Mouse (Mus musculus): ENCODE data around the gene Clec4e. TPM values are rescaled to one million over a fixed set of nuclear protein-coding genes. Genes with fewer than 3 reads are reported as not detected.
"Not testable (repeated sequence)": the region's sequence is repeated elsewhere in the genome, so short reads cannot be mapped to it uniquely, and the experiment has no call there.

Gene Clec4e
- total RNA-seq (2021), result 0.15 and 0.60 TPM in 2 replicates
- long read RNA-seq, experiment 1, result 0 reads
- long read RNA-seq, experiment 2, result 0 reads

GRCm38 (mm10) chr6:123289753-123290152 is at the start of gene Clec4e:
Clec4e (minus strand) TSS chr6:123289870.
- DNase-seq, result no peak

DNA sequence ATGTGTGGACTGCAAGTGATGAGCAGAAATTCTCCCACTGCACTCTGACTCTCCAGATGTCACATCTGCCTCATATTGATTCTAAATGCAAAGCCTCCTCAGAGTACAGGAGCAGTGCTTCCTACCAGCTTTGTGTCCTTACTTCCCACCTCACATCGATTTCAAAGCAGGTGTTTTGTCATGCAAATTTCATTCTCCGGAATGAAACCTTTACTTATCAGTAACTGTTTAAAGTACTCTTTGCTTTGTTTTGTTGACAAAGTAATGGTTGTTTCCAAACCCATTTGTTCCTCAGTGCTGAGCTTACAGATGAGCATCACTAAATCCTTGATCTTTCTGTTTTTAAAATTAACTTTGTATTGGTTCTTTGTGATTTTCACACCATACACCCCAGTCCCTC is 42.8 kb upstream of the Clec4e start:
- DNase-seq, result no peak

DNA sequence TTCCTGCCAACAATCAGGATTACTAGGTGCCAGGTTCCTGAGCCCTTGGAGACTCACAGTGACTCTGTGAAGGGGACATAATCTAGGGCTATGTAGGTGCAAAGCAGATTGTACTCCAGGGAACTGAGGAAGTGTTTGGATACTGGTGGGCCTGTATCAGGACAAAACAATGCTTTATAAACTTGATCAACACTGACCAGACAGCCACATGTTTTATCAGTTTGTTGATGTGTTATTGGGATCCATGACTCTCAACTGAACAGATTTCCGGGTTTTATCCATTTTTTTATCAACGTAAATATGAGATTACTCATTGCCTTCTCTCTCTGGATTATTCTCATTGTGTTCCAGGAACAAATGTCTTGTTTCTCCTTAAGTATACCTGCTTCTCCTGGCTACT is 18.4 kb upstream of the Clec4e start, which contains the start of gene Vmn2r19:
TSS of gene Vmn2r19 (plus strand) at position 301 of the 400 bp plus-strand sequence.
- DNase-seq, result no peak

DNA sequence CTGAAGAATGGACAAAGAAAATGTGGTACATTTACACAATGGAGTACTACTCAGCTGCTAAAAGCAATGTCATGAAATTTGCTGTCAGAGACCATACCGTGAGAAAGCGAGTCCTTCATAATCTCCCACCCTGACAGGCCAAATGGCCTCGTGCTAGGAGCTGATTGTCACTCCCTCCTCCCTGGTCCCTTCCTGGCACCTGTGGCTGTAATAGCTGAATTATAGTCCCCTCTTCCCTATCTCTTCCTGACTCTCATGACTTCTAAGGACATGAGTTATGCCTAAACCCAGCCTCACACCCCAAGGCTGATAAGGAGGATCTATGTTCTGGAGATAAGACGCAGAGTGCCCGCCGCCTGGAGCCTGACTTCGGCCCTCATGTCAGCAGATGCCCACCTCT is 16.6 kb upstream of the Clec4e start:
- DNase-seq, result not testable (repeated sequence)

DNA sequence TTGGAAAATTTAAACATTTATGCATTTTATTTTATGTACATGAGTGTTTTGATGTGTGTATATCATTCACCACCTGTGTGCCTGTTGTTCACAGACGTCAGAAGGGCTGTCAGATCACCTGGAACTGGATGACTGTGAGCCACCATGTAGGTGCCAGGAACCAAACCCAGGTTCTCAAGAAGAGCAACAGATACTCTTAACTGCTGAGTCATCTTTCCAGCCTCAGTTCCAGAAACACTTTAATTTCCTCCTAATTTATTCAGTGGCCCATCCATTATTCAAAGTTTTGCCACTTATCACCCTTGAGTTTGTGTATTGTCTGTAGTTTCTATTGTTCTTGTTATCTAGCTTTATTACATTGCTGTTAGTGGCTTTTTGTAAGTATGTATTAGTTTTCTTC is 7.0 kb upstream of the Clec4e start:
- no peak for DNase-seq

- DNase-seq, result not testable (repeated sequence)
These were observed 3.8 kb upstream of the Clec4e start for GRCm38 (mm10) chr6:123293509-123293908.

- DNase-seq, result no peak
These were observed 3.2 kb upstream of the Clec4e start for GRCm38 (mm10) chr6:123292751-123293400.

DNA sequence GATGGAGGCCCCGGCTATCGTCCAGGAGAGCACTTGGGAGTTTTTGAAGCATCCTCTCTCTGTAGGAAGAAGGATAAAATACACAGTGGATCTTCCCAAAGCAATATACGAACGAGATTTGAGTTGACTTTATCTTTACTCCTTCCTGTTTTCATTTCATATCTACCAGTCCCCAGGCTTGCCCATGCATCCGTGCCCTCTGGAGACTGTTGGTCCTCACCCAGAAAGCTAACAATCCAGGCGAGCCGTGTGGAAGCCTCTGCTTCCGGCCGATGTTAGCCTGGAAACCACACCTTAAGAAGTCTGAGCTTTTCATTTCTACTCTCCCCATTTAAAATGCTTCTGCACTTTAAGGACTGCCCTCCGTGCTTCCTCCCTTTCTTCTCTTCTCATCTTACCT is 739 bp downstream of the Clec4e start:
- no peak for DNase-seq

DNA sequence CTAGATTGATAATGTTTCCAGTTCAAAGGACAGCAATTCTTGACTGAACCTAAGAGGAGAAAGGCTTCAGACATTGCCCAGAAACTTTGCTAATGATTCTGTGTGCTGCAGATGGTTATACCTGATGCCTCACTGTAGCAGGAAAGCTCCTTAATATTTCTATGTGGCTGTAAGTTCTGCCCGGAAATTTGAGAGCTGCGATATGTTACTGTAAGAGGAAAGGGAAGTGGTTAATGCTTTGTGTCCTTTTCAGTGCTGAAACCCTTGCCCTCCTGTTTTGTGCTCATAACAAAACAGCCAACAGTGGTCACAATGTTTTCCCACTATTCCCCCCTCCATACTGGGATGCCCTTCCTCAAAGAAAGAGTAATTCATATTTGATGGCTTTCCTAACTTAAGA is 3.4 kb downstream of the Clec4e start:
- no peak for DNase-seq

DNA sequence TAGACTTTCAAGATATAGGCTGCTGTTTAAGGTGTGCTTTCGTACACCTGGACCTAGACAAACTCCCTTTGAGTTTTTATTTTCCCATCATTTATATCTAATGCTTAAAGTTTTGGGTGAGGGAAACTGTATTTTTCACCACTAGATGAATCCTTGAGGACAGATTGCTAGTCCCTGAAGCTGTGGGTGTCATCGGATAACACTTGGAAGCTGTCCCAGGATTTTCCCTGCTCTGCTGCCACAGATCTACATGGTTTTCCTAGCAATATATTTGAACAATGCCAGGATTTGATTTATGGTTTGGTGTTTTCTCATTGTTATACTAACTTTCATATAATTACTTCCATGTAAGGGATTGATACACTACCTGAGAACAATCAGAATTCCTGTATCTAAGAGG is 10.2 kb downstream of the Clec4e start:
- no peak for DNase-seq

- no peak for DNase-seq
These were observed 22.7 kb downstream of the Clec4e start for GRCm38 (mm10) chr6:123266945-123267344.

DNA sequence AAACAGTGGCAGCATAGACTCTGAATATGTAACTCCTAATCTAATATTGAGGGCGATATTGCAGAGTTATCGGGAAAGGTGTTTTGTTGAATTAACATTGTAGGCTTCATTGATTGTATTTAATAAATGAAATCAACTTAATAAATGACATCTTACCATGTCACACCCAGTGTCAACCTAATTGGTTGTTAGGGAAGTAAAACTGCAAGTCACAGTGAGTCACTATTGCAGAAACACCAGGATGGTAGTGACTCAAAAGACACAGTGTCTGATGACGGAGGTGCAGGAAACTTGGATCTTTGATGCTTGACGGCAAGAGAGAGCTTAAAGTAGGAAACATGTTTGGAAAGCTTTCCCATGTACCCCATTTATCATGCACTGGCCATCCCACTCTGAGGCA is 23.9 kb downstream of the Clec4e start:
- no peak for DNase-seq

- DNase-seq, result no peak
These were observed 25.5 kb downstream of the Clec4e start for GRCm38 (mm10) chr6:123264194-123264593.

GRCm38 (mm10) chr6:123261555-123262161 is 28.0 kb downstream of the Clec4e start, which contains the start of gene Clec4d:
Clec4d (plus strand) TSS chr6:123262111.
- DNase-seq, result no peak

GRCm38 (mm10) chr6:123260868-123261267 is 28.8 kb downstream of the Clec4e start:
- DNase-seq, result no peak

GRCm38 (mm10) chr6:123259889-123260603 is 29.6 kb downstream of the Clec4e start:
- no peak for DNase-seq

DNA sequence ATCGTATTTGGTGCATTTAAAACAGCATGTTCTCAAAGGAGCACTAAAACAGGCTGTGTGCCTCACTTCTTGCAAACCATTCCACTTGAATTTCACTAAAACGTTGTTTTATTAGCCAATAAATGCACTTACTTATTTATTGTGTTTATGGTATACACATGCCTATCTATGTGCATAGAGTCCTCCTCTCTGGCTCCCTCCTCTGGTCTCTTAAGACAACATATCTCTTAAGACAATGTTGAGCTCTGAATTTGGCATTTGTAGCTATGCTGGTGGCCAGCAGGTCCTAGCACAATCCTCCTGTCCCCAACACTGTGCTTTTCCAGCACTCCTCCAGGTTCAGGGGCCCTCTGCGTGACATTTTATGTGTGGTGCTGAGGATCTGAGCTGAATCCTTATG is 30.7 kb downstream of the Clec4e start:
- no peak for DNase-seq

- no peak for DNase-seq
These were observed 36.9 kb downstream of the Clec4e start for GRCm38 (mm10) chr6:123252735-123253134.

DNA sequence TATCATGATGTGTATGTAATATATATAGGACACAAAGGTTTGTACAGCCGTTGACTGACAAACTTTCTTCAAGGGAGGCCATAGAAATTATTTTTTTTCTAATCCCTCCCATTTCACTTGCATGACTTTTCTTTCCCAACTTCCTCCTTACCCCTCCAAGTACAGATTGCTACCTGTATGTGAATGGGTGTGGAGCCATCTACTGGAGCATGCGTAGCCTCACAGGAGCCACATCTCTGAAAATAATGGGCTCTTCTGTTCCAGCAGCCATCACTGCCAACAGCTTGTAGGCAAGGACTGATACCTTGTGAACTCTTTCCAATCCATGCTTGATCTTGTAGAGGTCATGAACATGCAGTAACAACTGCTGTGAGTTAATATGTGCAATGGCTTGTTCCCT is 40.8 kb downstream of the Clec4e start:
- not testable (repeated sequence) for DNase-seq

GRCm38 (mm10) chr6:123244201-123244600 is 45.5 kb downstream of the Clec4e start:
- DNase-seq, result no peak

DNA sequence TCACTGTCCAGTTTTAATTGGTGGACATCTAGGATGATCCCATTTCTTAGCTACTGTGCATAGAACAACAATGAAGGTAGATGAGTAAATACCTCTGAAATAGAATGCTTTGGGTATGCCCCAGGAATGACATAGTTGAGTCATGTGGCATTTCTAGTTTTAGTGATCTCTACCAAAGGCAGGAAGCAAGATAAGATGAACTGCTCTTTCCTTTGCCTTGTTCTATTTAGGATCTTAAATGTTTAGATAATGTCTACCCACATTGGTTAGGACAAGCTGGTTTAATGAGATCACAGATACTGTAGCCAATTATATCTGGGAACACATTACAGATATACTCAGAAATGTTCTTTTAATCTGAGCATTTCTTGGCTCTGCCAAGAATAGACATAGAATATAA is 52.1 kb downstream of the Clec4e start:
- DNase-seq, result no peak
